Mouse (Mus musculus) heart, adult 2 months (tissue): ENCODE data around the gene Elac2.

Source experiments
- CTCF ChIP-seq: fragments of 200-600 bp; IDR thresholded peaks from 2 replicates; pipeline ENCODE4 v1.8.1; 2022; ENCODE audit warnings: antibody characterized with exemption, mild to moderate bottlenecking, moderate library complexity
- EP300 ChIP-seq: fragments of 200-500 bp; IDR thresholded peaks from 2 replicates; pipeline ENCODE4 v1.6.1; 2011; ENCODE audit warnings: low read depth, low read length, control low read depth; ENCODE audit not compliant: insufficient read depth
- POLR2A ChIP-seq: fragments of 200-500 bp; IDR thresholded peaks from 2 replicates; pipeline ENCODE4 v1.6.1; 2011; ENCODE audit warnings: mild to moderate bottlenecking, low read depth, low read length, control low read depth; ENCODE audit not compliant: insufficient read depth

GRCm38 (mm10) chr11:64988556-64988955, 9.7 kb downstream of the Elac2 start:
- TF ChIP-seq CTCF (no peak), POLR2A (no peak), EP300 (no peak)
